Mouse (Mus musculus): ENCODE data around the gene Ikbip. TPM values are rescaled to one million over a fixed set of nuclear protein-coding genes. Genes with fewer than 3 reads are reported as not detected.

Ikbip gene
- polyA plus RNA-seq, 1 experiment from 2014 or later: 25.7 TPM

GRCm38 (mm10) chr10:91139148-91139766 is 56.5 kb downstream of the Ikbip start:
- DNase-seq (ENCODE audit: low spot score): no peak
- H3K4me2 ChIP-seq (replicated peaks; ENCODE audit: low read depth, low read length): no peak overlapping the region
- H3K4me3 ChIP-seq (ENCODE audit: low read depth, low read length): no peak overlapping the region
- 91% methylated on average over 14 of the region's 14 CpGs for WGBS
- H3K27ac ChIP-seq (ENCODE audit: low read depth, low read length): no peak overlapping the region
- no peak overlapping the region for H3K9ac ChIP-seq (ENCODE audit: low read depth, low read length)
- H3K4me1 ChIP-seq (replicated peaks; ENCODE audit: control insufficient read depth, insufficient read depth, low read length): no peaks in the 10 kb centered on the region
- H3K36me3 ChIP-seq (ENCODE audit: control insufficient read depth, insufficient read depth, low read length): no peaks in the 10 kb centered on the region
- no peaks in the 10 kb centered on the region for H3K27me3 ChIP-seq (ENCODE audit: control insufficient read depth, insufficient read depth, low read length)
- ATAC-seq (ENCODE audit: low FRiP score): no peak
- no peaks in the 10 kb centered on the region for H3K9me3 ChIP-seq (ENCODE audit: control insufficient read depth, low read length)

GRCm38 (mm10) chr10:91141564-91141963 is 58.8 kb downstream of the Ikbip start:
- H3K36me3 ChIP-seq (ENCODE audit: control insufficient read depth, insufficient read depth, low read length): peaks cover 4% of the 10 kb centered on the region; the same call in 1 of the 2 replicates
- H3K9ac ChIP-seq (ENCODE audit: low read depth, low read length): no peak overlapping the region
- H3K4me1 ChIP-seq (replicated peaks; ENCODE audit: control insufficient read depth, insufficient read depth, low read length): no peaks in the 10 kb centered on the region
- no peak for ATAC-seq (ENCODE audit: low FRiP score)
- no peak overlapping the region for H3K4me2 ChIP-seq (replicated peaks; ENCODE audit: low read depth, low read length)
- no peaks in the 10 kb centered on the region for H3K9me3 ChIP-seq (ENCODE audit: control insufficient read depth, low read length)
- 47% methylated on average over 2 of the region's 2 CpGs for WGBS
- no peak overlapping the region for H3K27ac ChIP-seq (ENCODE audit: low read depth, low read length)
- DNase-seq (ENCODE audit: low spot score): peak; percentile 52
- no peaks in the 10 kb centered on the region for H3K27me3 ChIP-seq (ENCODE audit: control insufficient read depth, insufficient read depth, low read length)
- H3K4me3 ChIP-seq (ENCODE audit: low read depth, low read length): no peak overlapping the region

- DNase-seq (ENCODE audit: low spot score): no peak
- 63% methylated on average over 10 of the region's 10 CpGs for WGBS
These were observed 60.0 kb downstream of the Ikbip start for GRCm38 (mm10) chr10:91142654-91143191.

GRCm38 (mm10) chr10:91143313-91144230 is 60.8 kb downstream of the Ikbip start:
- H3K27ac ChIP-seq (ENCODE audit: low read depth, low read length): no peak overlapping the region

More at GRCm38 (mm10) chr10:91142654-91143191, 60.0 kb downstream of the Ikbip start:
- Histone ChIP-seq H3K27ac (ENCODE audit: low read depth, low read length) (no peak overlapping the region), H3K9ac (ENCODE audit: low read depth, low read length) (no peak overlapping the region), H3K27me3 (ENCODE audit: control insufficient read depth, insufficient read depth, low read length) (no peaks in the 10 kb centered on the region), H3K36me3 (ENCODE audit: control insufficient read depth, insufficient read depth, low read length) (peaks cover 4% of the 10 kb centered on the region; the same call in 1 of the 2 replicates), H3K4me2 (replicated peaks; ENCODE audit: low read depth, low read length) (no peak overlapping the region), H3K4me1 (replicated peaks; ENCODE audit: control insufficient read depth, insufficient read depth, low read length) (no peaks in the 10 kb centered on the region), H3K9me3 (ENCODE audit: control insufficient read depth, low read length) (no peaks in the 10 kb centered on the region), H3K4me3 (ENCODE audit: low read depth, low read length) (no peak overlapping the region)
- no peak for ATAC-seq (ENCODE audit: low FRiP score)

GRCm38 (mm10) chr10:91145413-91145812 is 62.7 kb downstream of the Ikbip start:
- H3K4me3 ChIP-seq (ENCODE audit: low read depth, low read length): no peak overlapping the region
- H3K27me3 ChIP-seq (ENCODE audit: control insufficient read depth, insufficient read depth, low read length): no peaks in the 10 kb centered on the region
- H3K27ac ChIP-seq (ENCODE audit: low read depth, low read length): no peak overlapping the region
- H3K4me1 ChIP-seq (replicated peaks; ENCODE audit: control insufficient read depth, insufficient read depth, low read length): no peaks in the 10 kb centered on the region
- DNase-seq (ENCODE audit: low spot score) (no peak), ATAC-seq (ENCODE audit: low FRiP score) (no peak)
- H3K9me3 ChIP-seq (ENCODE audit: control insufficient read depth, low read length): no peaks in the 10 kb centered on the region
- no peak overlapping the region for H3K4me2 ChIP-seq (replicated peaks; ENCODE audit: low read depth, low read length)
- H3K36me3 ChIP-seq (ENCODE audit: control insufficient read depth, insufficient read depth, low read length): peaks cover 10% of the 10 kb centered on the region; the same call in 1 of the 2 replicates
- WGBS: 98% methylated on average over 7 of the region's 7 CpGs
- no peak overlapping the region for H3K9ac ChIP-seq (ENCODE audit: low read depth, low read length)

More at GRCm38 (mm10) chr10:91143313-91144230, 60.8 kb downstream of the Ikbip start:
- no peaks in the 10 kb centered on the region for H3K9me3 ChIP-seq (ENCODE audit: control insufficient read depth, low read length)
- H3K4me2 ChIP-seq (replicated peaks; ENCODE audit: low read depth, low read length): no peak overlapping the region
- ATAC-seq (ENCODE audit: low FRiP score) (no peak), DNase-seq (ENCODE audit: low spot score) (no peak)
- no peaks in the 10 kb centered on the region for H3K27me3 ChIP-seq (ENCODE audit: control insufficient read depth, insufficient read depth, low read length)
- no peak overlapping the region for H3K4me3 ChIP-seq (ENCODE audit: low read depth, low read length)
- H3K9ac ChIP-seq (ENCODE audit: low read depth, low read length): no peak overlapping the region
- no peaks in the 10 kb centered on the region for H3K4me1 ChIP-seq (replicated peaks; ENCODE audit: control insufficient read depth, insufficient read depth, low read length)
- H3K36me3 ChIP-seq (ENCODE audit: control insufficient read depth, insufficient read depth, low read length): peaks cover 4% of the 10 kb centered on the region; the same call in 1 of the 2 replicates
- WGBS: 77% methylated on average over 18 of the region's 18 CpGs

Other genes starting within 250 kb of the Ikbip start
- 27.4 and 29.4 TPM in 2 replicates for gene Apaf1, start 170 bp upstream of the Ikbip start, polyA plus RNA-seq (2014; fragmentation: Nextera tagmentation; extraction: Ambion mirVana)
- 426 and 455 TPM in 2 replicates for gene Slc25a3, start 41.1 kb downstream of the Ikbip start, polyA plus RNA-seq (2014; fragmentation: Nextera tagmentation; extraction: Ambion mirVana)
- gene Tmpo, start 98.4 kb downstream of the Ikbip start, polyA plus RNA-seq (2014; fragmentation: Nextera tagmentation; extraction: Ambion mirVana): 312 and 320 TPM in 2 replicates

All from hindbrain, embryonic 11.5 days (tissue).